Mouse (Mus musculus) heart, adult 11 months (tissue): ENCODE measurements at regions not wholly inside any gene's neighbourhood (a gene's known extent, or its start where the extent isn't known, plus 50 kb on each side); places are given as distances from the start of the nearest gene placed in this dataset.

Experiments used
- DNase-seq: peaks from one replicate; pipeline ENCODE4 v3.0.0; 2022

- DNase-seq: peak; percentile 97
Measured at GRCm38 (mm10) chr8:33997676-33998075, 113.9 kb downstream of the Gm10131 start.

DNA sequence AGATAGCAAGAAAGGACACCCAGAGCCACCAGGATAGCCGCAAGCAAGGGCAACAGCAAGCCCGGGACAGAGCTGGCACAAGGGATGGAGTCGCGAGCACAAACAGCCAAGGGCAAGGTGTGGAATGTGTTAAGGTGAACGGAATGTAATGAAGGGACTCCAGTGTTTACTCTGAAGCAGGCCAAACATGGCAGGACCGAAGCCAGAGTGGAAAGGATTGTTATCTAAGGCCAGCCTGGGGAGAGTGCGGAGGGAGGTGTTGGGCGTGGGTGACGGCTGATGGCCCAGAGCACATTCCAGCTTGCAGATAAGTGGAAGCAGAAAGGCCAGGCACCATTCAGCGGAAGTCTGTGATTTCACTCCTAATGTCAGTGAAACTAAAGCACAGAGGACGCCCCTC is 118.6 kb downstream of the Gm10131 start:
- DNase-seq: peak; percentile 99

- DNase-seq: peak; percentile 90
Measured at GRCm38 (mm10) chr8:33991917-33992875, 119.3 kb downstream of the Gm10131 start.

GRCm38 (mm10) chr8:33991165-33991916 is 120.2 kb downstream of the Gm10131 start:
- DNase-seq: no peak

DNA sequence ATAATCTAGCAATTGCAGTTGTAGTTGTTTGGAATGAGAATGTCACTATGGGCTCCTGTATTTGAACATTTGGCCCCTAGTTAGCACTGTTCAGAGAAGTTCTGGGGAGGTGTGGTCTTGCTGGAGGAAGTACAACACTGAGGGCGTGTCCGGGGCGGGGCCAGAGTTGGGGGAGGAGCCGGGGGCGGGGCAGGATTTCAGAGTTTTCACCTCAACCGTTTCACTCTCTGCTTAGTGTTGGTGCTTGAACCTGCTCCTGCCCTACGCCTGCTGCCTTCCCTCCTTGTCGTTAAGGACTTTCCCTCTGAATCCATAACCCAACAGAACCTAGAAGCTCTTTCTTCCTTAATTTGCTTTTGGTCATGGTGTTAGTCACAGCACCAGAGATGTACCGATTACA is 121.5 kb downstream of the Gm10131 start:
- no peak for DNase-seq

DNA sequence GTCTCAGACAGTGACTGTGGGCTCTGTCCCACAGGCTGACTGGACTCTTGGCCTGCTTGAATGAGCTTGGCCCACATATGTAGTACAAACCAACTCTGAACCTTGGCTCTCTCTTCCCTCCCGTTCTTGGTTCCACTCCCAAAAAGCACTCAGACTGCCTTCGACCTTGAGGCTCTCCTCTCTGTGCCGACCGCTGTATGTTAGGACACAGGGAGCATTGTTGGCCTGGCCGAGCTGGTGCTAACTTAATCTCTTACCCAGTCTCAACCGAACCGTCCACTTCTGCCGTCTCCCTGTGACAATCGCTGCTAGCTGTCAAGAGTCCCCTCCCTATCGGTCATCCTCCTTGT is 123.8 kb downstream of the Gm10131 start:
- DNase-seq: peak; percentile 96

DNA sequence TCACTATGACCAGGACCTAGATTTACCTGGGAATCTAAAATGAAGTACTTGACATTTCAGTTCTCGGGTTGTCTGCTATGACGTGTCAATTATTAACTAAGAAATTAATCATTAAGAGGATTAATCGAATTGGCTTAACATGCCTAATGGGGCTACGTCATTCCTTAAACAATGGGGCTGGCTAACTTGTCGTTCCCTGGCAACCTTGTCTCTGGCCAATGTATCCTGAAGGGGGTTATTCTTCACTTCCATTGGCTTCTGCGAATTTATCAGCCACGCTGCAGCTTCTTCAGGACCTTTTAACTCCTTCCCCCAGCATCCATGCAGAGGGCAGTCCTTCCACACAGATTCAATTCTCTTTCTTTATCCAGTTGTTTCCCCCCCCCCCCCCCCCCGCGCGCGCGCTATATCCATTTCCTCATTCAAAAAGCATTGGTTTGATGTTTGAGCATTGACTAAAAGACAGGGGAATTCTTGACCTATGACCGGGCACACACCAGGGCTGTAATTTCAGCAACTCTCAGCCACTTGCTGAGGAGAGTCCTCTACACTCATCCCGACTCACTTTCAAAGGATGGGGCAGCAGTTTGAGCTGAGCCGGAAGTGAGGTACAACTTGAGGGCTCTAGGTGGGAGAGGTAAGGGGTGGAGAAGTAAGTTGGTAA is 124.3 kb downstream of the Gm10131 start:
- DNase-seq: no peak

GRCm38 (mm10) chr8:33986657-33987056 is 124.9 kb downstream of the Gm10131 start:
- DNase-seq: no peak

DNA sequence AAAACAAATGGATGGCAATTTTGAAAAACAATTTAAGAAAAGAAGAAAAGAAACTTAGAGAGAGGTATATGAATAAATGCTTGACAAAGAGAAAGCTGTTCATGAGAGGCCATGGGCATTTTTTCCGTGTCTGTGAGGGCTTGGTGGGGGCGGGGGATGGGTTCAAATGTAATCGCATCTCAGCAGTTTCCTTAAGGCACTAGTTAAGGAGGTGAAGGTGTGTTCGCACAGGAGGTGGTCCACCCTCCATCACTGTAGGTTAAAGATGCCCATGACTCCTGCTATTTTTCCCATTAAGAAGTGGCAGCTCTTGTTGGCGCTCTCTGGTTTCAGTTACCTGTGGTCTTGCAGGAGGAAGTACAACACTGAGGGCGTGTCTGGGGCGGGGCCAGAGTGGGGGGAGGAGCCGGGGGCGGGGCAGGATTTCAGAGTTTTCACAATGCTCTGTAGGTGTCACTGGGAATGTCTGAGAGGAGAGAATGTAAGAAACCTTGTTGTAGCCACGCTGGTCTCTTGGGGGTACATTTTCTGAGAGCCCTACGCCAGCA is 126.0 kb downstream of the Gm10131 start:
- no peak for DNase-seq

- DNase-seq: no peak
Measured at GRCm38 (mm10) chr8:33981629-33982028, 129.9 kb downstream of the Gm10131 start.

- DNase-seq: no peak
Measured at GRCm38 (mm10) chr8:33980999-33981398, 130.5 kb downstream of the Gm10131 start.
